Mouse (Mus musculus) cortical plate, adult 2 months (tissue): ENCODE results near the gene Crip1.

Experiments used
- CTCF ChIP-seq: fragments of 200-500 bp; IDR thresholded peaks from 2 replicates; pipeline ENCODE4 v1.5.1; 2011; ENCODE audit warnings: mild to moderate bottlenecking, control low read depth, low read length; ENCODE audit not compliant: insufficient read depth; ENCODE audit errors: extremely low read depth
- POLR2A ChIP-seq: fragments of 200-500 bp; IDR thresholded peaks from 2 replicates; pipeline ENCODE4 v1.6.1; 2011; ENCODE audit warnings: mild to moderate bottlenecking, low read length, control low read depth; ENCODE audit not compliant: insufficient read depth; ENCODE audit errors: extremely low read depth

GRCm38 (mm10) chr12:113153971-113154370 is 7.9 kb downstream of the Crip1 start:
- TF ChIP-seq CTCF (no peak), POLR2A (no peak)
